Mouse (Mus musculus) testis, adult 2 months (tissue): ENCODE data around the gene Ss18l2. TPM values are rescaled to one million over a fixed set of nuclear protein-coding genes. Genes with fewer than 3 reads are reported as not detected.

Experiments
- H3K27ac ChIP-seq: fragments of 200-500 bp; 2 replicates; pipeline ENCODE4 v1.5.1; 2012; ENCODE audit warnings: low read depth, low read length; ENCODE audit not compliant: control insufficient read depth, insufficient read depth
- H3K27me3 ChIP-seq: fragments of 200-500 bp; 2 replicates; pipeline ENCODE4 v1.6.1; 2012; ENCODE audit warnings: mild to moderate bottlenecking, low read length, moderate library complexity; ENCODE audit not compliant: control insufficient read depth, insufficient read depth
- H3K36me3 ChIP-seq: fragments of 200-500 bp; 2 replicates; pipeline ENCODE4 v1.6.1; 2012; ENCODE audit warnings: mild to moderate bottlenecking, low read length; ENCODE audit not compliant: control insufficient read depth, insufficient read depth
- H3K4me1 ChIP-seq: fragments of 200-500 bp; 2 replicates; pipeline ENCODE4 v1.6.1; 2012; ENCODE audit warnings: low read length; ENCODE audit not compliant: control insufficient read depth, insufficient read depth
- H3K4me3 ChIP-seq: fragments of 200-500 bp; 2 replicates; pipeline ENCODE4 v1.5.1; 2012; ENCODE audit warnings: low read depth, mild to moderate bottlenecking, low read length, moderate library complexity, mixed read lengths; ENCODE audit not compliant: control insufficient read depth
- CTCF ChIP-seq: fragments of 200-500 bp; IDR thresholded peaks from 2 replicates; pipeline ENCODE4 v1.5.1; 2012; ENCODE audit warnings: low read depth, mild to moderate bottlenecking, inconsistent platforms, low read length, moderate library complexity; ENCODE audit not compliant: control insufficient read depth, insufficient read depth, insufficient replicate concordance
- POLR2A ChIP-seq: fragments of 200-500 bp; IDR thresholded peaks from 2 replicates; pipeline ENCODE4 v1.6.1; 2012; ENCODE audit warnings: low read depth, mild to moderate bottlenecking, inconsistent platforms, low read length, moderate library complexity; ENCODE audit not compliant: control insufficient read depth
- polyA plus RNA-seq: library from polyadenylated mRNA; depleted of rRNA; stranded (reverse); fragments of >200 nt; gene quantifications from 2 replicates; pipeline ENCODE4 v1.2.3, GENCODE M21; 2012; rRNA removed

Ss18l2 gene
- polyA plus RNA-seq, 1 experiment: 11.6 TPM

DNA sequence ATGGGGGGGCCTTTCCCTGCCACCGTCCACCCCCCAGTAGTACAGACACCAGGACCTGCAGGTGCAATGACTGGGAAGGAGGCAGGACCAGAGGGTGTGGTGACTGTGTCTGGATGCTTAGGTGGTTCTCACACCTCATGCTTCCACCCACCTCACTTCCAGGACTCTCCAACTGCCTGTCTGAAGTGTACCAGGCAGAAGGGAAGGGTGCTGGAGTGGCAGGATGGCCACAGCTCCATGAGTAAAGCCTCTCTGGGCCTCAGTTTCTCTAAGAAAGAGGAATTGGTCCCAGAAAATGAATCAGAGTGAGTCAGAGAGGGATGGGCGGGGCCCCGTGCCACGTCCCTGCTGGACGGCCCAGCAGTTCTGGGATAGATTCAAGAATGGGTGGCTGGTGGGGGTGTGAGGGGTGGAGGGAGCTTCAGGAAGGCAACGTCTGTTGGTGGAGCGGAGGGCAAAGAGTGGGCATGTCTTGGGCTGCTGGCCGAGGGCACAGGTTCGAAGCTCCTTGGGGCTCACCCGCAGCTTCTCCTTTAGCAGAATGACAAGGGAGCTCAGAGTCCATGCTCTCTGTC, 51.0 kb downstream of the Ss18l2 start:
- H3K27ac ChIP-seq: no peak overlapping the region
- no peak overlapping the region for H3K4me3 ChIP-seq
- TF ChIP-seq POLR2A: no peak
- no peak for TF ChIP-seq CTCF
- no peaks in the 10 kb centered on the region for H3K36me3 ChIP-seq
- peaks cover 25% of the 10 kb centered on the region for H3K4me1 ChIP-seq
- no peaks in the 10 kb centered on the region for H3K27me3 ChIP-seq

GRCm38 (mm10) chr9:121761787-121762186, 51.7 kb downstream of the Ss18l2 start:
- no peak overlapping the region for H3K27ac ChIP-seq
- H3K4me3 ChIP-seq: no peak overlapping the region
- H3K27me3 ChIP-seq: no peaks in the 10 kb centered on the region
- H3K36me3 ChIP-seq: no peaks in the 10 kb centered on the region
- no peak for TF ChIP-seq POLR2A
- H3K4me1 ChIP-seq: peaks cover 25% of the 10 kb centered on the region

DNA sequence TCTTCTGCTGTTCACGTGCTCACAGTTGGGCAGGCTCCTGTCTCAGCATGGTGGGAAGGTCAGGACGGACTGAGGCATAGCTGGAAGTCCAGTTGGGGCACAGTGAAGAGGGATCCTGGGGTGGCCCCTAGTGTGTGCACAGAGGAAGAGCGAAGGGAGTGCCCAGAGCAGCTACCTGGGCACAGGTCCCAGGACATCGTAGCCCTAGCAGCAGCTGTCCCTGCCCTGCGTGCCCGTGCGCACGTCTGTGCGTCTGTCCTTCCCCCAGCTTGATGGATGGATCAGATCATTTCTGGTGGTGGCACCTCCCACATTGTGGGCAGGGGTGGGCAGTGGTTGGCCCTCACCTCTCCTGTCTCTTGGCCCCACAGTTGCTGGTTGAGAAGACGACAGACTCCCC, 52.1 kb downstream of the Ss18l2 start:
- no peak overlapping the region for H3K27ac ChIP-seq
- no peak overlapping the region for H3K4me3 ChIP-seq
- TF ChIP-seq POLR2A (no peak), CTCF (no peak)
- H3K4me1 ChIP-seq: peaks cover 25% of the 10 kb centered on the region
- H3K27me3 ChIP-seq: no peaks in the 10 kb centered on the region
- H3K36me3 ChIP-seq: no peaks in the 10 kb centered on the region

GRCm38 (mm10) chr9:121762761-121763160, 52.6 kb downstream of the Ss18l2 start:
- TF ChIP-seq POLR2A (no peak), CTCF (no peak)
- no peaks in the 10 kb centered on the region for H3K36me3 ChIP-seq
- H3K4me3 ChIP-seq: no peak overlapping the region
- peaks cover 25% of the 10 kb centered on the region for H3K4me1 ChIP-seq
- H3K27me3 ChIP-seq: no peaks in the 10 kb centered on the region
- no peak overlapping the region for H3K27ac ChIP-seq

Other genes with a start within 250 kb of the Ss18l2 start
- not detected in 2 replicates for gene Cck, start 214.6 kb upstream of the Ss18l2 start, polyA plus RNA-seq
- gene Lyzl4, start 68.2 kb upstream of the Ss18l2 start, polyA plus RNA-seq: 136 and 145 TPM in 2 replicates
- gene Vipr1, start 67.6 kb upstream of the Ss18l2 start, polyA plus RNA-seq: 0.42 and 0.96 TPM in 2 replicates
- 9.7 and 11.0 TPM in 2 replicates for gene Sec22c, start 4.8 kb upstream of the Ss18l2 start, polyA plus RNA-seq
- gene Nktr, start 8.8 kb downstream of the Ss18l2 start, polyA plus RNA-seq: 58.4 and 61.9 TPM in 2 replicates
- 4.9 and 5.3 TPM in 2 replicates for gene Zfp651, start 49.0 kb downstream of the Ss18l2 start, polyA plus RNA-seq
- 0.14 and 0.23 TPM in 2 replicates for gene Klhl40, start 67.3 kb downstream of the Ss18l2 start, polyA plus RNA-seq
- gene Hhatl, start 82.2 kb downstream of the Ss18l2 start, polyA plus RNA-seq: 19.8 and 21.3 TPM in 2 replicates
- gene Ccdc13, start 129.1 kb downstream of the Ss18l2 start, polyA plus RNA-seq: 109 and 125 TPM in 2 replicates
- 42.4 and 43.9 TPM in 2 replicates for gene Higd1a, start 148.0 kb downstream of the Ss18l2 start, polyA plus RNA-seq
- 0.32 and 0.59 TPM in 2 replicates for gene Ackr2, start 188.0 kb downstream of the Ss18l2 start, polyA plus RNA-seq
- gene Cyp8b1, start 206.0 kb downstream of the Ss18l2 start, polyA plus RNA-seq: not detected in 2 replicates
- 0.54 and 0.70 TPM in 2 replicates for gene Fam198a, start 240.7 kb downstream of the Ss18l2 start, polyA plus RNA-seq